Mouse (Mus musculus) C2C12 (cell line): Measurements from ENCODE around the gene Pex14.

Source experiments
- CTCF ChIP-seq: IDR thresholded peaks from one replicate; pipeline ENCODE4 v1.5.1; 2011; ENCODE audit not compliant: control insufficient read depth, insufficient read depth, insufficient read length
- FOSL1 ChIP-seq: IDR thresholded peaks from one replicate; pipeline ENCODE4 v1.8.0; 2011; ENCODE audit warnings: mild to moderate bottlenecking, low read length; ENCODE audit not compliant: poor library complexity, insufficient read depth, severe bottlenecking
- MAX ChIP-seq: IDR thresholded peaks from one replicate; pipeline ENCODE4 v1.6.1; 2011; ENCODE audit warnings: mild to moderate bottlenecking, control low read depth
- MYOD1 ChIP-seq: IDR thresholded peaks from one replicate; pipeline ENCODE4 v1.6.1; 2011; ENCODE audit warnings: low read depth; ENCODE audit not compliant: control insufficient read depth, insufficient read length
- MYOG ChIP-seq: IDR thresholded peaks from one replicate; pipeline ENCODE4 v1.6.1; 2011; ENCODE audit not compliant: control insufficient read depth, insufficient read length; ENCODE audit errors: extremely low read depth

DNA sequence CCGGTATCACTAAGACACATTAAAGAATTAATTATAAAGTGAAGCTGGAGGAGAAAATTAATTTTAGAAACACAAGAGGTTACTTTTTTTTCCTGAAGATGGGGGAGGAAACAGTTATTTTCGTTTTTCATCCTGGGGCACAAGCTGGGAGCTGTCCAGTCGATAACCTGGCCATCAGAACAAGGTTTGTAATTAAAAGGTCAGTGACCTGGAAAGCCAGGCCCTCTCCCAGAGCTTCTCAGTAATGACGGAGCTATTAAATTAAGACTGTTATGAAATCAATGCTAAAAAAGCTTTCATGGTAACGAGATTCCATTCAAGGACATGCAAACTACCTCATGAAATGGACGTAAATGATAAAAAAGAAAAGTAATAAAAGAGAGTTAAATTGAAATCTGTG lies 62.0 kb downstream of the Pex14 start:
- TF ChIP-seq CTCF, result no peak
- TF ChIP-seq MYOG, result no peak
- TF ChIP-seq MYOD1, result no peak
- TF ChIP-seq FOSL1, result no peak
- no peak for TF ChIP-seq MAX
